Mouse (Mus musculus) right cerebral cortex, postnatal 36 days (tissue): ENCODE measurements around the gene Mfsd6.

ENCODE experiments used
- DNase-seq, 2 experiments: peaks; one replicate each; pipeline ENCODE4 v3.0.0; 2022; ENCODE audit warnings: low spot score in 2 of 2, mixed read lengths in 1 of 2

The Mfsd6 gene

GRCm38 (mm10) chr1:52640266-52640665 lies 87.0 kb downstream of the Mfsd6 start:
- no peak for DNase-seq

- DNase-seq: no peak
Observed at GRCm38 (mm10) chr1:52639090-52639489, 88.2 kb downstream of the Mfsd6 start.

- DNase-seq: no peak
Observed at GRCm38 (mm10) chr1:52638101-52638500, 89.2 kb downstream of the Mfsd6 start.

- no peak for DNase-seq
Observed at GRCm38 (mm10) chr1:52635932-52636331, 91.3 kb downstream of the Mfsd6 start.

- no peak for DNase-seq
Observed at GRCm38 (mm10) chr1:52634251-52634650, 93.0 kb downstream of the Mfsd6 start.

- DNase-seq: no peak
Observed at GRCm38 (mm10) chr1:52631570-52631969, 95.7 kb downstream of the Mfsd6 start.

GRCm38 (mm10) chr1:52630937-52631299 lies 96.3 kb downstream of the Mfsd6 start:
- DNase-seq: no peak

- DNase-seq: peak; percentile 81 to 86
Observed at GRCm38 (mm10) chr1:52630248-52630936, 96.9 kb downstream of the Mfsd6 start, which contains the start of gene Nemp2. Gene Nemp2 (plus strand): TSS chr1:52630703.

GRCm38 (mm10) chr1:52620442-52620841 lies 106.8 kb downstream of the Mfsd6 start:
- no peak for DNase-seq

- DNase-seq: no peak
Observed at GRCm38 (mm10) chr1:52618217-52618616, 109.0 kb downstream of the Mfsd6 start.

GRCm38 (mm10) chr1:52608486-52608885 lies 118.8 kb downstream of the Mfsd6 start:
- no peak for DNase-seq

- DNase-seq: no peak
Observed at GRCm38 (mm10) chr1:52607700-52608099, 119.6 kb downstream of the Mfsd6 start.
